Mouse (Mus musculus) G1E-ER4 (cell line): ENCODE data around the gene Rbms3. TPM values are rescaled to one million over a fixed set of nuclear protein-coding genes. Genes with fewer than 3 reads are reported as not detected.

Source experiments
- GATA1 ChIP-seq: IDR thresholded peaks from one replicate; pipeline ENCODE4 v1.8.0; 2012; ENCODE audit warnings: low read length, inconsistent platforms
- polyA plus RNA-seq: library from polyadenylated mRNA; stranded (reverse); fragments of >175 nt; gene quantifications from 2 replicates; pipeline ENCODE4 v1.2.3, GENCODE M21; 2012

Rbms3 gene
- polyA plus RNA-seq, 1 experiment = not detected

DNA sequence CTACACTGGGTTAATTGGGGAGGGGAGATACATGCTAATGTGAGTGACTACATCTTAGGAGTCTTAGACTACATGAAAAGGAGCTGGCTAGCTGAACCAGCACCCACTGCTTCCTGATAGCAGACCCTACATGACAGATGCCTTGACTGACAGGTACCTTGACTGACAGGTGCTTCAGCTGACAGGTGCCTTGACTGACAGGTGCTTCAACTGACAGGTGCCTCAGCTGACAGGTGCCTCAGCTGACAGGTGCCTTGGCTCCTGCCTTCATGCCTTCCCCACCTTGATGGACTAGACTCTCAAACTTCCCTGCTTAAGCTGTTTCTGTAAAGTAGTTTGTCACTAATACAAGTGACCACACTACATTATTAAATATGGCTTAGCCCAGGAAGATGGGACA, 232.6 kb downstream of the Rbms3 start:
- no peak for TF ChIP-seq GATA1

DNA sequence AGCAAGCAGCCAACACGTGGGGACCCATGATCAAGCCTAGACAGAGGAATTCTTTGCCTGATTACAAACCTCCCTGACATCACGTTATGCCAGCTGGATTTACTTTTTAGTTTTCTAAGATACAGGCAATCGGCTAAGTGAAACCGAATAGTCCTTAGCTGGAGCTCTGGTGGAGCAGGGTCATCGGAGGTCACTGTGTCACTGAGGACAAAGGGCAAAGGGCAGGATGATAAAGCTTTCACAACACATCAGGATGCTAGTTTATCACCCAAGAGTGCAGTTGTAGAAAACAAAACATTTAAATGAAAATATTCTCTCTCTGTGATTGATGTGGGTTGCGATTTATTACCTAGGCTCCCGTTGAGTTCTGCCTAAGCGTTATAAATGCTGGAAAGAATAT, 233.1 kb downstream of the Rbms3 start:
- TF ChIP-seq GATA1 = no peak

DNA sequence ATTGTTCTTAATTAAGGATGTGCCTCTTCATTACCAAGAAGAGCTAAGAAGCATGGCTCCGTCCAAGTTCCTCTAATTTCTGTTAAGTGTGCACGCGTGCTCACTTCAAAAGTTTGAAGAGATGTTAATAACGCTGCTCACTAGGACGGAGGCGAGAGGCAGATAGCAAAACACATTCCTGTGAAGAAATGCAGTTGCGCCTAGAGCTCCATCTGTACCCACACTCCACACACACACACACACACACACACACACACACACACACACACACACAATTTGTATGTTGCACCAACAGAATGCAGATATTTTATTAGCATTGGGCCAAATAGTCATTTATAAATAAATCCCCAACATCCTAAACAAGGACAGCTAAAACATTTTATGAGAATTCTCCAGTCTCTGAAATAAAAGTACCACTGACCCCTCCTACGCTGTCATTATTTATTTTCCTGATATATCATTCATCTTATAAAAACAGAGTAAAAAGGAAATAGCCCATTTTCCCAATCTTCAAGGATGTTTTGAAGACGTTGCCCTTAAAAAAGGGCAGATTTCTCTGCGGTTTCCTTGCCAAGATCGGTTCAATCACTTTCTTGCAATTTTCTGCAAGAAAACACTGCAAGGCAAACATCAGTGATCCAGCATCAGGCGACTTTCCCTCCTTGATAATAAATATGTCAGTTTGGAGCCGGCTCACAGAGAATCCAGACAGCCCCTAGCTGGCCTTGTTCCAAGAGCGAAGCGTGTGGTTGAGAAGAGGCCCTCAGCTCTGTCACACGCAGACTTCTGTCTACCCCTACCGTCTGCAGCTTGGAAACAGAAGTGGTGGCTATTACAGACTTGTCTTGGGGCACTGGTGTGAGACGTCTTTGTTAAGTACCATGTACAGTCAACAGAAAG, 235.8 kb downstream of the Rbms3 start:
- no peak for TF ChIP-seq GATA1

DNA sequence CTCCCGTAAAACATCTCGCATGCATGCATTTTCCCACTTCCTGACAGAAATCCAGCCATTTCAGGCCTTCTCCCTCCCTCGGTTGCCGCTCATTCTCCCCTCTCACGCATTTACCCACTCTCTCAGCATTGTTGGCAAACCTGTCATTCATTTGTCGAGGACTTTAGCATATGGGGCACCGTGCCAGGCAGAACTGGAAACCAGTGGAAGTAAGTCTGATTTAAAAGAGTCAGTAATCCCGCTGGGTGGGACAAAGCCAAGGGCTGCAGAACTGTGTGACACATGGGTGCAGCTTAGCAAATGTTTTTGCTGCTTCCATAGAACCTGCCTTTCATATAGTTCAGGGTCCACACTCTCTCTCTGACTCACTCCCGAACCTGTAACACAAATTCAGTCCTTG, 241.7 kb downstream of the Rbms3 start:
- TF ChIP-seq GATA1 = no peak

- no peak for TF ChIP-seq GATA1
These were observed 248.8 kb downstream of the Rbms3 start for GRCm38 (mm10) chr9:117380876-117381275.

GRCm38 (mm10) chr9:117380076-117380475, 249.6 kb downstream of the Rbms3 start:
- no peak for TF ChIP-seq GATA1

- no peak for TF ChIP-seq GATA1
These were observed 250.2 kb downstream of the Rbms3 start for GRCm38 (mm10) chr9:117379448-117379983.

DNA sequence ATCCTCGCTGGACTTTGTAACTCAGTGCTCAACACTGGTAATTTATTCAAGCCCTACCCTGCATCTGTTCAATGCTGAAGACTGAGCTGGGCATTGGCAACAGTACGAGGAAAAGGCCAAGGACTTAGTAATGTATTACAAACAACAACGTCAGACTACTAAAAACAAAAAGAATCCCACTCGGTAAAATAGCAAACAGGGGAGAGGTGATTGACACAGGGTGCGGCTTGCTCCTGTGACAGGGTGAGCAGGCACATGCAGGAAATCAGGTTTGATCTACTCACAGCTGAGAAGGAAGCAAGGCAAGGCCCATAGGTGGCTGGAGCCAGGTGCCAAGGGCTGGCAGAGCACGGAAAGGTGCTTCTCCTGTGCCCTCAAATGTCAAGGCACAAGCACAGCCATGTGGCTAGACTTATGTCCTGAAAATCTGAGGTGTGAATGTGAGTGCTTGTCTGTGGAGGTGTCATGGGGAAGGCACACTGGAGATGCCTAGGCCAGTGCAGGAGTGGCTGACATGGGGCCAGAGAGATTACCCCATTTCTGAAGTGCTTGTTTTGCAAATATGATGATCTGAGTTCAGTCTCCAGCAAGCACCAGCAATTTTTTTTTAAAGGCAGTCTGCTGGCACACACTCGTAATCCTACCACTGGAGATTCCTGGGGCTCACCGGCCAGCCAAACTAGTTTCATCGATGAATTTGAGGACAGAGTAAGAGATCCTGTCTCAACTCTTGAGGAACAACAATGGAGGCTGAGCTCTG, 251.4 kb downstream of the Rbms3 start:
- TF ChIP-seq GATA1 = no peak

DNA sequence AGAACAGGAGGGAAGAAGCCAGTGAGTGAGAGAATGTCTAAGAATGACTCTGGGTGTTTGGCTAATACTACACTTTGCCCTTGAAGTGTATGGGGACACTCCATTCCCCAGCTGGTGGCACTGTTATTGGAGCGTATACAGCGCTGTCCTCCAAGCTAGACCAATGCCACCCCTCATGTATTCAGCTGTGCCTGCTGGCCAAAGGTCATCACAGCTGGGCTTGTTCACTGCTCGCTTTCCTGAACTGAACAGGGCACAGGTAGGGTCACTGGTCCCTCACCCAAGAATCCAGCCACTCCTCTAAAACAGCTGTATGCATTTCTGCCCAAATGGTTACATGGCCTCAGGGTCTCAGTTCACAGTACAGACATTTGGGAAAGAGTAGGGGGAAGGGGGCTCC, 253.9 kb downstream of the Rbms3 start:
- TF ChIP-seq GATA1 = no peak

GRCm38 (mm10) chr9:117373164-117373741, 256.5 kb downstream of the Rbms3 start:
- TF ChIP-seq GATA1 = no peak

- no peak for TF ChIP-seq GATA1
These were observed 257.7 kb downstream of the Rbms3 start for GRCm38 (mm10) chr9:117371980-117372379.

DNA sequence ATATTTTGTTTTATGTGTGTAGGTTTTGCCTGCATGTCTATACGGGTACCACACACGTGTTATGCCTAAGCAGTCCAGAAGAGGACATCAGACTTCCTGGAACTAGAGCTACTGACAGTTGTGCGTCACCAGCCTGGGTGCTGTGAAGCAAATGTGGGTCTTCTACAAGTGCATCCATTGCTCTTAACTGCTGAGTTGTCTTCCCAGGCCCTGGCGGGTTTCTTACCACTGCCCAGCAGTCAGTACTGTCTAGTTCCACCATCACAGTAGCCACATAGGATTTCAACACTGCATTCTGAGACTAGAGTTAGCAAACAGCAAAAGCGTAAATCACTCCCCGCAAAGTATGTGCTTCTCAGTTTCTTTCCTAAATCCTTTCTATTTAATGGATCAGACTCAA, 259.6 kb downstream of the Rbms3 start:
- TF ChIP-seq GATA1 = no peak

GRCm38 (mm10) chr9:117368016-117368415, 261.7 kb downstream of the Rbms3 start:
- TF ChIP-seq GATA1 = no peak

DNA sequence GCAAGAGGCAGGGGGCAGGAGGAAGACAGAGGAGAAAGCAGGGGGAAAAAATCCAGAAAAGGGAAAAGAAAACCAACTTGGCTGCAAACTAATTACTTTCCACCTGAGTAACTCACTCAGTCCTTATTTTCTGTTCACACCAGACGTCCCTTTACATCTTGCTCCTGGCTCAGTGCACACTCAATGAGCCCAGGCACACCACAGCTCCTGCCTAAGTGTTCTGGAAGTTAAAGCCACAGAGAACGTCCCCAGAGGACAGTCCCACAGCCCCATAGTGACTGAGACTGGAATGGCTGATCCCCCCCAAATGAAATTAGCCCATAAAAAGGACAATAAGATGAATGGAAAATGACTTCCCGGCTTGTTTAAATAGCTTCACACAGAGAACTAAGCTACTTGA, 265.1 kb downstream of the Rbms3 start:
- no peak for TF ChIP-seq GATA1

DNA sequence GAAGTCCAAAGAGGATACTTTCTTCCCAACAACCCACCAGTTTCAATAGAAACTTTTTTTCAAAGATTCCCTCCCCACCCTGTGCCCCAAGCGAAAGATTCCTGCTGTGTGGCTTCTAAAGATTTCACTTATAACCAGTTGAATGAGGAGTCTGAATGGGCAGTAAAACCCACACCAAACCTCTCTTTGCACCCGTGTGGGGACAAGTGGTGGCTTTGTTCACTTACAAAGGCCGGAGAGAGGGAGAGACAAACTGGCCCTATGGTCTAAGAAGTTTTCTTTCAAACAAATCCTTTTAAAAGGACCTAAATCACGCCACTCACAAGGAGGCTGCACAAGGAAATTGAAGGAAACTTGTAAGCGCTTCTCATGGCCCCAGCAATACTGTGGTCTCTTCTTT, 268.3 kb downstream of the Rbms3 start:
- TF ChIP-seq GATA1 = no peak
